Mouse (Mus musculus) activated CD4-positive, CD25-positive, alpha-beta regulatory T cell, adult 4 months (primary cell): ENCODE data around the gene Rpl9. TPM values are rescaled to one million over a fixed set of nuclear protein-coding genes. Genes with fewer than 3 reads are reported as not detected.

ENCODE experiments used
- ATAC-seq: one replicate; pipeline ENCODE4 v1.8.0; 2017
- polyA plus RNA-seq, 2 experiments: library from polyadenylated mRNA; unstranded; fragments of 100-300 nt; shearing (Covaris generic); gene quantifications; one replicate each; pipeline ENCODE4 v1.2.1; 2017

Rpl9 gene
- polyA plus RNA-seq, 2 experiments from 2014 or later = 2,260 to 2,984 TPM

- ATAC-seq = no peak
These were observed 19.7 kb downstream of the Rpl9 start for GRCm38 (mm10) chr5:65371551-65371950.

GRCm38 (mm10) chr5:65367837-65368236 lies 23.4 kb downstream of the Rpl9 start:
- ATAC-seq = no peak

GRCm38 (mm10) chr5:65357771-65358170 lies 33.5 kb downstream of the Rpl9 start:
- ATAC-seq = no peak

- ATAC-seq = no peak
These were observed 34.4 kb downstream of the Rpl9 start for GRCm38 (mm10) chr5:65356851-65357250.

GRCm38 (mm10) chr5:65354985-65355384 lies 36.3 kb downstream of the Rpl9 start:
- ATAC-seq = no peak

GRCm38 (mm10) chr5:65354097-65354496 lies 37.1 kb downstream of the Rpl9 start:
- ATAC-seq = no peak

- ATAC-seq = no peak
These were observed 40.7 kb downstream of the Rpl9 start for GRCm38 (mm10) chr5:65350508-65350907.

- ATAC-seq = no peak
These were observed 43.1 kb downstream of the Rpl9 start, which contains the start of gene Klb for GRCm38 (mm10) chr5:65348168-65348567. Gene Klb (plus strand): TSS chr5:65348314.

GRCm38 (mm10) chr5:65340167-65340566 lies 51.1 kb downstream of the Rpl9 start:
- no peak for ATAC-seq

GRCm38 (mm10) chr5:65338394-65338793 lies 52.9 kb downstream of the Rpl9 start:
- ATAC-seq = no peak

Other genes with a start within 250 kb of the Rpl9 start
- 1 to 10 TPM; 2.5 to 3.2 TPM for gene Wdr19, start 191.7 kb downstream of the Rpl9 start, polyA plus RNA-seq
- 10 to 100 TPM; 66.0 to 68.8 TPM for gene Rfc1, start 55.8 kb downstream of the Rpl9 start, polyA plus RNA-seq
- not detected for gene Klb, start 43.1 kb downstream of the Rpl9 start, polyA plus RNA-seq
- gene Lias, start 53 bp upstream of the Rpl9 start, polyA plus RNA-seq = 10 to 100 TPM; 38.7 to 39.1 TPM
- gene Ugdh, start 44.5 kb upstream of the Rpl9 start, polyA plus RNA-seq = 10 to 100 TPM; 11.0 to 14.7 TPM
- gene Gm43552, start 101.4 kb upstream of the Rpl9 start, polyA plus RNA-seq = not detected
- gene Smim14, start 145.7 kb upstream of the Rpl9 start, polyA plus RNA-seq = 100 to 1,000 TPM; 137 to 154 TPM
- gene Ube2k, start 145.8 kb upstream of the Rpl9 start, polyA plus RNA-seq = 100 to 1,000 TPM; 107 to 115 TPM